Mouse (Mus musculus) stomach, postnatal 0 days (tissue): ENCODE measurements around the gene Pdcd6. TPM values are rescaled to one million over a fixed set of nuclear protein-coding genes. Genes with fewer than 3 reads are reported as not detected.

Experiments used
- ATAC-seq: fragments of 200-750 bp; cut with Nextera tagmentation; 2 replicates; pipeline ENCODE4 v1.8.0; 2017; ENCODE audit not compliant: low FRiP score, low TSS enrichment
- DNase-seq: peaks from one replicate; pipeline ENCODE4 v3.0.0-alpha.2; 2016; ENCODE audit warnings: low spot score
- H3K27ac ChIP-seq: fragments of 300-500 bp; sonication (generic); replicated peaks from 2 replicates; pipeline ENCODE4 v1.5.1; 2014; ENCODE audit warnings: mild to moderate bottlenecking, control low read depth
- H3K27me3 ChIP-seq: fragments of 300-500 bp; sonication (generic); 2 replicates; pipeline ENCODE4 v1.6.1; 2014; ENCODE audit warnings: low read length; ENCODE audit not compliant: control insufficient read depth, insufficient read depth
- H3K36me3 ChIP-seq: fragments of 300-500 bp; sonication (generic); 2 replicates; pipeline ENCODE4 v1.6.1; 2014; ENCODE audit warnings: low read length, mixed read lengths; ENCODE audit not compliant: control insufficient read depth, insufficient read depth
- H3K4me1 ChIP-seq: fragments of 300-500 bp; sonication (generic); replicated peaks from 2 replicates; pipeline ENCODE4 v1.6.1; 2014; ENCODE audit warnings: antibody characterized with exemption; ENCODE audit not compliant: control insufficient read depth, insufficient read depth
- H3K4me2 ChIP-seq: fragments of 300-500 bp; sonication (generic); replicated peaks from 2 replicates; pipeline ENCODE4 v1.6.1; 2014; ENCODE audit warnings: low read depth, mild to moderate bottlenecking, control low read depth, moderate library complexity
- H3K4me3 ChIP-seq: fragments of 300-500 bp; sonication (generic); 2 replicates; pipeline ENCODE4 v1.5.1; 2014; ENCODE audit warnings: low read depth, low read length, control low read depth
- H3K9ac ChIP-seq: fragments of 300-500 bp; sonication (generic); 2 replicates; pipeline ENCODE4 v1.6.1; 2014; ENCODE audit warnings: mild to moderate bottlenecking, low read length, control low read depth, mixed read lengths
- H3K9me3 ChIP-seq: fragments of 300-500 bp; sonication (generic); 2 replicates; pipeline ENCODE4 v1.6.1; 2016; ENCODE audit warnings: low read length; ENCODE audit not compliant: control insufficient read depth
- CTCF ChIP-seq: IDR thresholded peaks from 2 replicates; pipeline ENCODE4 v1.5.1; 2016; ENCODE audit warnings: antibody characterized with exemption, low read depth, mild to moderate bottlenecking, moderate library complexity
- EP300 ChIP-seq: optimal IDR thresholded peaks from 2 replicates; pipeline ENCODE3; 2016; ENCODE audit warnings: antibody characterized with exemption
- WGBS: fragments of 180-500 bp; shearing (Covaris S2); extraction: QIAGEN DNeasy Blood & Tissue Kit; methylation state at CpG from one replicate; pipeline ENCODE4 v1.1.7; 2014; 5-methylcytosine and 5-hydroxymethylcytosine counted together
- polyA plus RNA-seq: library from polyadenylated mRNA; unstranded; fragments of >200 nt; fragmentation: Nextera tagmentation; extraction: Ambion mirVana; gene quantifications from 2 replicates; pipeline ENCODE4 v1.2.1, GENCODE M21; 2015

The Pdcd6 gene
- polyA plus RNA-seq, 1 experiment from 2014 or later = 138 TPM

- Histone ChIP-seq H3K4me1 (0 out of 2 replicates have a peak, but pooled peaks cover 3% of the 10 kb centered on the region), H3K27ac (no peak overlapping the region), H3K36me3 (no peaks in the 10 kb centered on the region), H3K9me3 (no peaks in the 10 kb centered on the region), H3K9ac (no peak overlapping the region), H3K27me3 (no peaks in the 10 kb centered on the region), H3K4me3 (no peak overlapping the region), H3K4me2 (no peak overlapping the region)
- 61% methylated on average over 7 of the region's 7 CpGs for WGBS
- DNase-seq (no peak), ATAC-seq (no peak)
- TF ChIP-seq EP300 = no peak
- TF ChIP-seq CTCF = no peak
Observed at GRCm38 (mm10) chr13:74296376-74296775, 21.0 kb downstream of the Pdcd6 start.

- 0% methylated on average over 27 of the region's 27 CpGs for WGBS
- DNase-seq = peak; percentile 67
Observed at GRCm38 (mm10) chr13:74292167-74292566, 25.2 kb downstream of the Pdcd6 start, which contains the start of gene Ahrr. Gene Ahrr (minus strand): TSS chr13:74292331.

GRCm38 (mm10) chr13:74289646-74290045 is 27.7 kb downstream of the Pdcd6 start:
- no peak for TF ChIP-seq CTCF
- no peak for TF ChIP-seq EP300
- no peak for DNase-seq
- Histone ChIP-seq H3K4me2 (no peak overlapping the region), H3K36me3 (no peaks in the 10 kb centered on the region), H3K4me3 (no peak overlapping the region), H3K27ac (no peak overlapping the region), H3K9ac (no peak overlapping the region), H3K9me3 (no peaks in the 10 kb centered on the region), H3K4me1 (0 out of 2 replicates have a peak, but pooled peaks cover 3% of the 10 kb centered on the region), H3K27me3 (no peaks in the 10 kb centered on the region)
- ATAC-seq = no peak
- 83% methylated on average over 5 of the region's 5 CpGs for WGBS

More at GRCm38 (mm10) chr13:74292167-74292566, 25.2 kb downstream of the Pdcd6 start, which contains the start of gene Ahrr:
- no peaks in the 10 kb centered on the region for H3K9me3 ChIP-seq
- no peaks in the 10 kb centered on the region for H3K36me3 ChIP-seq
- peak; percentile 47; the same call in 1 of the 2 replicates for ATAC-seq
- H3K27ac ChIP-seq = no peak within 1 kb of the TSS
- 0 out of 2 replicates have a peak, but pooled peaks cover 3% of the 10 kb centered on the region for H3K4me1 ChIP-seq
- no peaks in the 10 kb centered on the region for H3K27me3 ChIP-seq
- peak within 1 kb of the TSS; percentile 39 for H3K4me2 ChIP-seq
- no peak for TF ChIP-seq EP300
- TF ChIP-seq CTCF = peak; percentile 67
- peak within 1 kb of the TSS; percentile 35; the same call in 1 of the 2 replicates for H3K9ac ChIP-seq
- H3K4me3 ChIP-seq = peak within 1 kb of the TSS; percentile 20; the same call in 1 of the 2 replicates

GRCm38 (mm10) chr13:74282299-74282698 is 35.1 kb downstream of the Pdcd6 start:
- TF ChIP-seq CTCF (no peak), EP300 (no peak)
- no peak for DNase-seq
- H3K4me1 ChIP-seq = no peaks in the 10 kb centered on the region
- no peak overlapping the region for H3K4me2 ChIP-seq
- no peak overlapping the region for H3K27ac ChIP-seq
- no peak overlapping the region for H3K4me3 ChIP-seq
- no peak overlapping the region for H3K9ac ChIP-seq
- H3K27me3 ChIP-seq = no peaks in the 10 kb centered on the region
- no peak; the same call in 1 of the 2 replicates for ATAC-seq
- no peaks in the 10 kb centered on the region for H3K9me3 ChIP-seq
- no peaks in the 10 kb centered on the region for H3K36me3 ChIP-seq
- WGBS = 39% methylated on average over 2 of the region's 2 CpGs

- Histone ChIP-seq H3K9ac (no peak overlapping the region), H3K9me3 (no peaks in the 10 kb centered on the region), H3K4me2 (no peak overlapping the region), H3K4me1 (no peaks in the 10 kb centered on the region), H3K27me3 (no peaks in the 10 kb centered on the region), H3K36me3 (no peaks in the 10 kb centered on the region), H3K27ac (no peak overlapping the region), H3K4me3 (no peak overlapping the region)
- ATAC-seq (no peak), DNase-seq (no peak)
- 65% methylated on average over 4 of the region's 4 CpGs for WGBS
- no peak for TF ChIP-seq CTCF
- TF ChIP-seq EP300 = no peak
Observed at GRCm38 (mm10) chr13:74275726-74276125, 41.7 kb downstream of the Pdcd6 start.

- DNase-seq (peak; percentile 55), ATAC-seq (peak; percentile 81)
- peak overlapping the region; percentile 40; the same call in 1 of the 2 replicates for H3K27ac ChIP-seq
- TF ChIP-seq CTCF (peak; percentile 64), EP300 (no peak)
- 4% methylated on average over 10 of the region's 10 CpGs for WGBS
- no peaks in the 10 kb centered on the region for H3K9me3 ChIP-seq
- H3K9ac ChIP-seq = peak overlapping the region; percentile 62
- H3K4me1 ChIP-seq = no peaks in the 10 kb centered on the region; the same call in 1 of the 2 replicates
- H3K4me2 ChIP-seq = peak overlapping the region; percentile 70
- peak overlapping the region; percentile 42 for H3K4me3 ChIP-seq
- H3K36me3 ChIP-seq = no peaks in the 10 kb centered on the region
- no peaks in the 10 kb centered on the region for H3K27me3 ChIP-seq
Observed at GRCm38 (mm10) chr13:74260231-74260992, 57.0 kb downstream of the Pdcd6 start.
